Mouse (Mus musculus): Measurements from ENCODE around the gene Zmynd12.

DNA sequence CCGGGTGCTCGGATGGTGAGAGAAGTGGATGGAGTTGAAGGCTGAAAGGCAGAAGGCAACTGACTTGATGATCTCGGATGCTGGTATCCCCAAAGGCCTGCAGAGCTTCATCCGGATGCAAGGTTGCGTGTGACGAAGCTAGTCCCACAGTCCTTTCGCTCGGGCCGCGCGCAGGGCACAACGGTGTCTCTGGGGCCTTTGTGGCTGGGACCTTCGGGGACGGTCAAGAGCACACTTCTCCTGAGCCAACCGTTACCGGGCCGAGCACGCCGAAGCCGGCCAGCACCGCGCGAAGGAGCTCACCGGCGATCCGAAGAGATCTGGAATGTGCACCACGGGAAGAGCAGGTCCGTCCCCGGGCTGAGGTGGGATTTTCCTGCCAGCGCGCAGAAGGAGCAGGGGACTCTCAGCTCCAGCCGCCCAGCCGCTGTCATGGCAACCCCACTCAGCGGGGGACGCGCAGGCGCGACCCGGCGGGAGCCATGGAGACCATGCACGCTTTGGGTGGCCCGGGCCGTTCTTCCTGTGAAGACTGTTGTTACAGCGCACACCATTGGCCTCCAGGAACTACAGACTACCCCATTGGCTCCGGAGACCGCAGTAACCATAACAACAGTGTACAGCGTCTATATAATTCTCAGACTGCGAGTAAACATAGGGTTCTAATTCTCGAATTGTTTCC is 7.4 kb upstream of the Zmynd12 start, which contains the start of gene Ccdc30:
- TF ChIP-seq POLR2A (IDR thresholded peaks at IDR 0.05; ENCODE audit: control insufficient read depth, extremely low read depth, insufficient read depth, low read length, poor library complexity) (no peak), CTCF (IDR thresholded peaks at IDR 0.05; ENCODE audit: borderline replicate concordance, control insufficient read depth, extremely low read depth, insufficient read depth, low read length, poor library complexity) (0 out of 2 replicates have a peak, but pooled peaks have one; percentile 9)

Measured in thymus, adult 2 months (tissue).